Mouse (Mus musculus) gastrocnemius, adult 18-20 months (tissue): ENCODE data around the gene Aspg. TPM values are rescaled to one million over a fixed set of nuclear protein-coding genes. Genes with fewer than 3 reads are reported as not detected.
A peak's percentile ranks its signal among the peaks of the same experiment; 100 is the strongest.

ENCODE experiments used
- microRNA-seq: library from miRNA; unstranded; fragments of <30 nt; microRNA quantifications from one replicate; pipeline ENCODE4 v1.2.0, GENCODE M21; 2021
- total RNA-seq, 2 experiments: library from RNA; stranded (reverse); gene quantifications; 2 replicates each; pipeline ENCODE4 v1.2.3; 2021

Gene Aspg
- total RNA-seq, 2 experiments from 2014 or later: not detected

Small RNAs within 50 kb of the gene (microRNA-seq; reads per million reads assigned to microRNA genes)
- gene Mir203: 214 reads per million, percentile 67 among the genes with 10 or more reads in this experiment
- not detected for gene Mir3073a
- gene Mir3073b: not detected

Other genes starting within 250 kb of the Aspg start
- 1 to 10 TPM; 7.3 to 9.1 TPM for gene Ppp1r13b, start 198.6 kb upstream of the Aspg start, total RNA-seq
- gene Atp5mpl, start 139.7 kb upstream of the Aspg start, total RNA-seq: 100 to 1,000 TPM; 702 to 761 TPM
- under 1 TPM in 1 of 2 experiments, not detected in 1; 0.59 TPM for gene Tdrd9, start 135.1 kb upstream of the Aspg start, total RNA-seq
- gene Rd3l, start 125.4 kb upstream of the Aspg start, total RNA-seq: not detected
- gene Kif26a, start 39.5 kb downstream of the Aspg start, total RNA-seq: 1 to 10 TPM; 2.7 to 4.5 TPM